Mouse (Mus musculus) limb, embryonic 10.5 days (tissue): ENCODE measurements around the gene Hyal1. TPM values are rescaled to one million over a fixed set of nuclear protein-coding genes. Genes with fewer than 3 reads are reported as not detected.
A peak's percentile ranks its signal among the peaks of the same experiment; 100 is the strongest.
"Not testable (repeated sequence)": the region's sequence is repeated elsewhere in the genome, so short reads cannot be mapped to it uniquely, and the experiment has no call there.

Experiments
- DNase-seq: peaks from one replicate; pipeline ENCODE4 v3.0.0-alpha.2; 2017; ENCODE audit warnings: low spot score
- H3K27ac ChIP-seq: fragments of 300-500 bp; sonication (generic); 2 replicates; pipeline ENCODE4 v1.5.1; 2016; ENCODE audit warnings: mild to moderate bottlenecking
- H3K27me3 ChIP-seq: fragments of 300-500 bp; sonication (generic); 2 replicates; pipeline ENCODE4 v1.6.1; 2016; ENCODE audit warnings: low read depth, mild to moderate bottlenecking; ENCODE audit not compliant: poor library complexity, severe bottlenecking
- H3K36me3 ChIP-seq: fragments of 300-500 bp; sonication (generic); 2 replicates; pipeline ENCODE4 v1.6.1; 2016; ENCODE audit warnings: mild to moderate bottlenecking, moderate library complexity
- H3K4me1 ChIP-seq: fragments of 300-500 bp; sonication (generic); 2 replicates; pipeline ENCODE4 v1.6.1; 2016
- H3K4me3 ChIP-seq: fragments of 300-500 bp; sonication (generic); 2 replicates; pipeline ENCODE4 v1.5.1; 2016; ENCODE audit warnings: mild to moderate bottlenecking, moderate library complexity
- H3K9me3 ChIP-seq: fragments of 300-500 bp; sonication (generic); replicated peaks from 2 replicates; pipeline ENCODE4 v1.6.1; 2016; ENCODE audit warnings: mild to moderate bottlenecking
- WGBS: fragments of 180-500 bp; shearing (Covaris S2); methylation state at CpG from one replicate; pipeline ENCODE4 v1.1.7; 2016; 5-methylcytosine and 5-hydroxymethylcytosine counted together
- polyA plus RNA-seq: library from polyadenylated mRNA; unstranded; fragments of >200 nt; fragmentation: Nextera tagmentation; extraction: Ambion mirVana; gene quantifications from 2 replicates; pipeline ENCODE4 v1.2.1, GENCODE M21; 2016

Hyal1 gene
- polyA plus RNA-seq, 1 experiment from 2014 or later = 10.2 TPM

GRCm38 (mm10) chr9:107569270-107569669, 7.5 kb upstream of the Hyal1 start:
- peak overlapping the region; percentile 83 for H3K4me3 ChIP-seq
- H3K4me1 ChIP-seq = peaks cover 64% of the 10 kb centered on the region
- DNase-seq = no peak
- H3K36me3 ChIP-seq = peaks cover 63% of the 10 kb centered on the region
- no peaks in the 10 kb centered on the region for H3K27me3 ChIP-seq
- under 1% methylated on average over 23 of the region's 23 CpGs for WGBS
- no peaks in the 10 kb centered on the region for H3K9me3 ChIP-seq
- H3K27ac ChIP-seq = peak overlapping the region; percentile 96

DNA sequence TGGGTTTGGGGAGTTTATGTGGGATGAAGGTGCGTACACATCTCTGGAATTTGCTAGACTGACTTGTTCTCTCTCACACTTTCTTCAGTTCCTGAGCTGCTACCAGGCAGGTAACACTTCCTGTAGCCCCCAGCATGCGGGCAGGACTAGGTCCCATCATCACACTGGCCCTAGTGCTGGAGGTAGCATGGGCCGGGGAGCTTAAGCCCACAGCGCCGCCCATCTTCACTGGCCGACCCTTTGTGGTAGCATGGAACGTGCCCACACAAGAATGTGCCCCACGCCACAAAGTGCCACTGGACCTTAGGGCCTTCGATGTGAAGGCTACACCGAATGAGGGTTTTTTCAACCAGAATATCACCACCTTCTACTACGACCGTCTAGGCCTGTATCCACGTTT, 6.7 kb upstream of the Hyal1 start:
- H3K27me3 ChIP-seq = no peaks in the 10 kb centered on the region
- no peaks in the 10 kb centered on the region for H3K9me3 ChIP-seq
- H3K36me3 ChIP-seq = peaks cover 63% of the 10 kb centered on the region
- no peak for DNase-seq
- peaks cover 59% of the 10 kb centered on the region for H3K4me1 ChIP-seq
- peak overlapping the region; percentile 96 for H3K27ac ChIP-seq
- WGBS = 64% methylated on average over 13 of the region's 13 CpGs
- H3K4me3 ChIP-seq = peak overlapping the region; percentile 83

GRCm38 (mm10) chr9:107570845-107571244, 5.9 kb upstream of the Hyal1 start:
- peaks cover 62% of the 10 kb centered on the region for H3K36me3 ChIP-seq
- peak overlapping the region; percentile 96; the same call in 1 of the 2 replicates for H3K27ac ChIP-seq
- peak overlapping the region; percentile 83 for H3K4me3 ChIP-seq
- H3K27me3 ChIP-seq = no peaks in the 10 kb centered on the region
- 94% methylated on average over 21 of the region's 21 CpGs for WGBS
- DNase-seq = no peak
- no peaks in the 10 kb centered on the region for H3K9me3 ChIP-seq
- peaks cover 56% of the 10 kb centered on the region for H3K4me1 ChIP-seq

DNA sequence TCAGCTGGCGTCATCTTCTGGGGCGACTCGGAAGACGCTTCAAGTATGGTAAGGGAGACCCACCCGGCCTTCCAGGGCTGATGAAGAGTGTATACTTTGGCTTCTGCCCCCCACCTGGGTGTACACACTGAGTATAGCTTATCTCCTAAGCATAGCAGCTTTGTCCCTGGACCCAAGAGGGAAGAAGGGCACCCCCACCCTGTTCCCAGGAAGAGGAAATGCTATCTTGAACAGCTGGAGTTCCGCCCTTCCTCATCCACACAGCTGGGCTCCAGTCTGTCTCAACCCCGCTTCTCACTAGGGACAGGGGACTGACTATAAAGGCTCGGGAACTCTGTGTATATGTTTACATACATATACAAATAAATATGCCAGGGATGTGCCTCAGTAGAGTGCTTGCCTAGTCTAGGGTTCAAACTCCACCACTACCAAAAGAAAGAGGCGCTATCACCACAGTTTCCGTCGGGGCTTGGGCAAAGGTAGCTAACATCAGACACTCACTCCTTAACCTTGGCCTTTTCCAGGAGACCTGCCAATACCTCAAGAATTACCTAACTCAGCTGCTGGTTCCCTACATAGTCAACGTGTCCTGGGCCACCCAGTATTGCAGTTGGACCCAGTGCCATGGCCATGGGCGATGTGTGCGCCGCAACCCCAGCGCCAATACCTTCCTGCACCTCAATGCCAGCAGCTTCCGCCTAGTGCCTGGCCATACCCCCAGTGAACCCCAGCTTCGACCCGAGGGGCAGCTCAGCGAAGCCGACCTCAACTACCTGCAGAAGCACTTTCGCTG, 5.0 kb upstream of the Hyal1 start:
- Histone ChIP-seq H3K27me3 (no peaks in the 10 kb centered on the region), H3K36me3 (peaks cover 56% of the 10 kb centered on the region), H3K9me3 (no peaks in the 10 kb centered on the region), H3K27ac (no peak overlapping the region; the same call in 1 of the 2 replicates), H3K4me3 (peak overlapping the region; percentile 83; the same call in 1 of the 2 replicates), H3K4me1 (peaks cover 58% of the 10 kb centered on the region)
- 95% methylated on average over 22 of the region's 22 CpGs for WGBS
- DNase-seq = no peak

GRCm38 (mm10) chr9:107572327-107572662, 4.4 kb upstream of the Hyal1 start:
- 100% methylated on average over 2 of the region's 2 CpGs for WGBS
- DNase-seq = no peak
- Histone ChIP-seq H3K4me1 (peaks cover 58% of the 10 kb centered on the region), H3K27ac (no peak overlapping the region), H3K9me3 (no peaks in the 10 kb centered on the region), H3K4me3 (0 out of 2 replicates have a peak overlapping the region, but pooled peaks have one; percentile 83), H3K27me3 (no peaks in the 10 kb centered on the region), H3K36me3 (peaks cover 56% of the 10 kb centered on the region)

DNA sequence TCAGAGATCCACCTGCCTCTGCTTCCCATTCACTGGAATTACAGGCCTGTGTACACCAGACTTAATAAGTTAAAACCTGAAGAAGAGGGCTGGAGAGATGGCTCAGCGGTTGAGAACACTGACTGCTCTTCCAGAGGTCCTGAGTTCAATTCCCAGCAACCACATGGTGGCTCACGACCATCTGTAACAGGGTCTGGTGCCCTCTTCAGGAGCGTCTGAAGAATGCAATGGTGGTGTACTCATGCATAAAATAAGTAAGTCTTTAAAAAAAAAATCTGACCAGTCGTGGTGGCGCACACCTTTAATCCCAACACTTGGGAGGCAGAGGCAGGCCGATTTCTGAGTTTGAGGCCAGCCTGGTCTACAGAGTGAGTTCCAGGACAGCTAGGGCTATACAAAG, 3.0 kb upstream of the Hyal1 start:
- 84% methylated on average over 6 of the region's 6 CpGs for WGBS
- H3K4me1 ChIP-seq = peaks cover 57% of the 10 kb centered on the region

DNA sequence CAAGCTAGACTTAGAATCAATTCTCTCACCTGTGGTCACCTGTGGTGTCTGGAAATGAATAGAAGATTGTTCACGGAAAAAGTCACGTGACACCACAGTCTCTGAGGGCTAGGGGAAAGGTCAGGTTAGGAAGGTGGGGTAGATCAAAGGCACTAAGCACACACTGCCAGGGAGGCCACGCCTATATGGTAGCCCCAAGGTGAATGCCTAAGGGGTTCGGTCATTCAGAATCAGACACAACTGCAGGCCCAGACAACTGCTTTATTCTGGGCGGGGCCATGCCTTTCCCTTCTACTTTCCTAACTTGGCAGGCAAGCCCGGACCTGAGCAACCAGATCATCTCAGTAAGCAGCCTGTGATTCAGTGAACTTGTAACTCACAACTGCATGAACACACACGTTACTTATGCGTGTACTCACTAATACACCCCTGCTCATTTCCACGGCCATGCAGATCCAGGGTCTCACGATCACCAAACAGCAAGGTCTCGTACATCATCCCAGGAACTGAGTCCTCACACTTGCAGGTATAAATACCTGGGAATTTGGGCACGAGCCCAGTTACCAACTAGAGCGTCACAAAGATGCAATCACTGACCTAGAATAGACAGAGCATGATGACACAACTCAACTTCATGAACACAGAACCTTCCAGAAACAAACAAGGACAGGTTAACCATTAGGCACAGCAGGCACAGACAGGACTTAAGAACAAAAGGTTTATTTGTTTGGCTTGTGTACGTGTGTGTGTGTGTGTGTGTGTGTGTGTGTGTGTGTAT, 959 bp upstream of the Hyal1 start:
- DNase-seq = no peak
- peaks cover 60% of the 10 kb centered on the region for H3K36me3 ChIP-seq
- H3K4me1 ChIP-seq = peaks cover 62% of the 10 kb centered on the region
- H3K4me3 ChIP-seq = 0 out of 2 replicates have a peak overlapping the region, but pooled peaks have one; percentile 46
- H3K27ac ChIP-seq = peak overlapping the region; percentile 84
- H3K9me3 ChIP-seq = no peaks in the 10 kb centered on the region
- no peaks in the 10 kb centered on the region for H3K27me3 ChIP-seq
- 83% methylated on average over 14 of the region's 14 CpGs for WGBS

More for the DNA sequence above, 3.0 kb upstream of the Hyal1 start:
- not testable (repeated sequence) for H3K27me3 ChIP-seq, DNase-seq, H3K9me3 ChIP-seq, H3K27ac ChIP-seq, H3K4me3 ChIP-seq
- H3K36me3 ChIP-seq = peaks cover 59% of the 10 kb centered on the region

DNA sequence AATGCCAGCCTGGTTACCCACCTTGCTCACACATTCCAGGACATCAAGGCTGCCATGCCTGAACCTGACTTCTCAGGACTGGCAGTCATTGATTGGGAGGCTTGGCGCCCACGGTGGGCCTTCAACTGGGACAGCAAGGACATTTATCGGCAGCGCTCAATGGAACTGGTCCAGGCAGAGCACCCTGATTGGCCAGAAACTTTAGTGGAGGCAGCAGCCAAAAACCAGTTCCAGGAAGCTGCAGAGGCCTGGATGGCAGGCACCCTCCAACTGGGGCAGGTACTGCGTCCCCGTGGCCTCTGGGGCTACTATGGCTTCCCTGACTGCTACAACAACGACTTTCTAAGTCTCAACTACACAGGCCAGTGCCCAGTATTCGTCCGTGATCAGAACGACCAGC, 1.1 kb downstream of the Hyal1 start:
- peaks cover 43% of the 10 kb centered on the region for H3K36me3 ChIP-seq
- H3K9me3 ChIP-seq = no peaks in the 10 kb centered on the region
- no peak for DNase-seq
- 95% methylated on average over 10 of the region's 10 CpGs for WGBS
- peaks cover 60% of the 10 kb centered on the region for H3K4me1 ChIP-seq
- peak overlapping the region; percentile 46 for H3K4me3 ChIP-seq
- H3K27me3 ChIP-seq = no peaks in the 10 kb centered on the region
- 0 out of 2 replicates have a peak overlapping the region, but pooled peaks have one; percentile 11 for H3K27ac ChIP-seq

- no peak for DNase-seq
- H3K4me3 ChIP-seq = peak within 1 kb of the TSS; percentile 61
- peaks cover 43% of the 10 kb centered on the region for H3K36me3 ChIP-seq
- H3K9me3 ChIP-seq = no peaks in the 10 kb centered on the region
- 86% methylated on average over 3 of the region's 3 CpGs for WGBS
- H3K27ac ChIP-seq = peak within 1 kb of the TSS; percentile 89
- H3K4me1 ChIP-seq = peaks cover 64% of the 10 kb centered on the region
- no peaks in the 10 kb centered on the region for H3K27me3 ChIP-seq
Observed at GRCm38 (mm10) chr9:107578587-107578986, 1.9 kb downstream of the Hyal1 start, which contains the start of gene Naa80. Naa80 (plus strand) TSS chr9:107578887.

DNA sequence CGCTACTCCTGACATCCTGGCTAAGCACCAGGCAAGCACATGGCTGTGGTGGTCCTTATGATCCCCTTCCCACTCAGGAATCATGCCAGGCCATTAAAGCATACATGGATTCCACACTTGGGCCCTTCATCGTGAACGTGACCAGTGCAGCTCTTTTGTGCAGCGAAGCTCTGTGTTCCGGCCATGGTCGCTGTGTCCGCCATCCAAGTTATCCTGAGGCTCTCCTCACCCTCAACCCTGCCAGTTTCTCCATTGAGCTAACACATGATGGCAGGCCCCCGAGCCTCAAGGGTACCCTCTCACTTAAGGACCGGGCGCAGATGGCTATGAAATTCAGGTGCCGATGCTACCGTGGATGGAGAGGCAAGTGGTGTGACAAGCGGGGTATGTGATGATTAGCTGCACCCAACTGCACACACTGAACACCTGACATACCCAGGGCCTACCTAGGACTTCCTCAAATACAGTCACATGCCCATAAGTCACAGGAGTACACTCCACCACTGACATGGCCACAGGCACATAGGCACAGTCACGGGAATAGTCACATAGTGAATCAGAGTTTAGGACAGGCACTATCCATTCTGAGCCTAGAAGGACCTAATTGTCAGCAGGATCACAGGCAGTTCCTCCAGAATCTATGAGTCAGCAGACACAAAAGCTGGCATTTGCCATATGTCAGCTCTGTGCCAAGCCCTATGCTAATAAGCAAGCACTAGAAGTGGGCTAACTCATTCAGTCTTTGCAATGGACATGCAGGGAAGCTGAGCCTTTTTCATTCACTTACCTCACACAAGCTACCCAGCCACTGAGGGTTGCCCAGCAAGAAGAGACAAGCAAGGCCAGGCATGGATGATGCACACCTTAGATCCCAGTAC, 2.5 kb downstream of the Hyal1 start:
- DNase-seq = no peak
- H3K4me3 ChIP-seq = peak overlapping the region; percentile 61
- peak overlapping the region; percentile 89 for H3K27ac ChIP-seq
- peaks cover 64% of the 10 kb centered on the region for H3K4me1 ChIP-seq
- peaks cover 44% of the 10 kb centered on the region for H3K36me3 ChIP-seq
- no peaks in the 10 kb centered on the region for H3K27me3 ChIP-seq
- no peaks in the 10 kb centered on the region for H3K9me3 ChIP-seq
- 96% methylated on average over 14 of the region's 14 CpGs for WGBS

DNA sequence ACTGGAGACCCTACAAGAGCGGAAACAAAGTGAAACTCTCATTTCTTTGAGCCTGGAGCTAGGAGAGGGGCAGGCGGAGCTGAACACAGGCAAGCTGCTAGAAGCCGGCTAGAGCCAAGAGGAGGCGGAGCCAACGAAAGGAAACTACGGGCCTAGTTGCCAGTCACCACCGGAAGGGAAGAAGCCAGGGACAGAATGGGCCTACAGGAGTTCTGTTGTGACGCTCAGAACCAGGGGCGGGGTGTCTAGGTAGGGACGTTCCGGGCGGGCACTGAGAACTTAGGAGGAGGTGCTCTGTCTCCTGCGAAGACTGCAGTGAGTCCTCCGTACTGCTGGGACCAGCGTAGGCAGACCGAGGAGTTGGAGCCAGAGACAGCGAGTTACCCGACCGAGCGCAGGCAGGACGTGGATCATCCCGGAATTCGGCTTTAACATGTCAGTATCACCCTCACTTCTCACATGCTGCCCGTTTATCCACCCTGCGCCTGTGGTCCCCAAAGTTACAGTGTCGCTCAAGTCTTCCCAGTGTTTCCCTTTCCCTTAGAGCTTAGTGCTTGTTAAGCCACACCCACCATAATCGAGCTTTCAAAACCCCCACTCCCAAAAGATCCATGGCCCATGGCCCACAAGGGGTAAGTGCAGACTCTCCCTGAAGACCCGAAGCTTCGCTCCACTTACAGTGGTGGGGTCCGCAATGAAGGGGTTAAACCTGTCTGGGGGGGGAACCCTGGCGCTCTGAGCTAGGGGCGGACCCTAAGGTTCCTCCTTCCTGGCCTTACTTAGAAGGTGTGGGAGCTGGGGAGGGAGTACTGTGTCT, 4.0 kb downstream of the Hyal1 start, which contains the start of gene Hyal3:
Gene Hyal3 (plus strand): TSS at position 318 of the 817 bp plus-strand sequence.
- under 1% methylated on average over 32 of the region's 32 CpGs for WGBS
- Histone ChIP-seq H3K27me3 (no peaks in the 10 kb centered on the region), H3K4me1 (peaks cover 60% of the 10 kb centered on the region), H3K4me3 (peak within 1 kb of the TSS; percentile 61), H3K36me3 (peaks cover 35% of the 10 kb centered on the region), H3K9me3 (no peaks in the 10 kb centered on the region), H3K27ac (peak within 1 kb of the TSS; percentile 89)
- peak; percentile 78 for DNase-seq
